Mouse (Mus musculus) forebrain, postnatal 0 days (tissue): ENCODE measurements around the gene Elof1. TPM values are rescaled to one million over a fixed set of nuclear protein-coding genes. Genes with fewer than 3 reads are reported as not detected.
"Not testable (repeated sequence)": the region's sequence is repeated elsewhere in the genome, so short reads cannot be mapped to it uniquely, and the experiment has no call there.

Experiments used
- ATAC-seq: fragments of 200-750 bp; cut with Nextera tagmentation; 2 replicates; pipeline ENCODE4 v1.8.0; 2017; ENCODE audit warnings: mild to moderate bottlenecking, moderate library complexity
- DNase-seq: peaks from one replicate; pipeline ENCODE4 v3.0.0-alpha.2; 2015
- H3K27ac ChIP-seq: fragments of 300-500 bp; sonication (generic); 2 replicates; pipeline ENCODE4 v1.5.1; 2014; ENCODE audit warnings: low read depth, mild to moderate bottlenecking, antibody characterized with exemption, low read length, moderate library complexity, mixed read lengths
- H3K27me3 ChIP-seq: fragments of 300-500 bp; sonication (generic); 2 replicates; pipeline ENCODE4 v1.6.1; 2014; ENCODE audit warnings: mild to moderate bottlenecking, low read length, mixed read lengths; ENCODE audit not compliant: insufficient read depth
- H3K36me3 ChIP-seq: fragments of 300-500 bp; sonication (generic); 2 replicates; pipeline ENCODE4 v1.6.1; 2014; ENCODE audit warnings: mild to moderate bottlenecking, moderate library complexity; ENCODE audit not compliant: insufficient read depth
- H3K4me1 ChIP-seq: fragments of 300-500 bp; sonication (generic); 2 replicates; pipeline ENCODE4 v1.6.1; 2014; ENCODE audit warnings: antibody characterized with exemption; ENCODE audit not compliant: insufficient read depth
- H3K4me2 ChIP-seq: fragments of 300-500 bp; sonication (generic); 2 replicates; pipeline ENCODE4 v1.6.1; 2014; ENCODE audit warnings: low read depth, mild to moderate bottlenecking, moderate library complexity
- H3K4me3 ChIP-seq: fragments of 300-500 bp; sonication (generic); 2 replicates; pipeline ENCODE4 v1.5.1; 2014; ENCODE audit warnings: low read depth, low read length, mixed read lengths
- H3K9ac ChIP-seq: fragments of 300-500 bp; sonication (generic); 2 replicates; pipeline ENCODE4 v1.6.1; 2014; ENCODE audit warnings: mild to moderate bottlenecking
- H3K9me3 ChIP-seq: fragments of 300-500 bp; sonication (generic); 2 replicates; pipeline ENCODE4 v1.6.1; 2016; ENCODE audit warnings: low read length
- CTCF ChIP-seq: sonication (generic); IDR thresholded peaks from 2 replicates; pipeline ENCODE4 v1.5.1; 2016; ENCODE audit warnings: antibody characterized with exemption, control low read depth, low read depth
- WGBS: fragments of 180-500 bp; shearing (Covaris S2); extraction: QIAGEN DNeasy Blood & Tissue Kit; methylation state at CpG from one replicate; pipeline ENCODE4 v1.1.7; 2014; 5-methylcytosine and 5-hydroxymethylcytosine counted together
- polyA plus RNA-seq: library from polyadenylated mRNA; unstranded; fragments of >200 nt; fragmentation: Nextera tagmentation; extraction: Ambion mirVana; gene quantifications from 2 replicates; pipeline ENCODE4 v1.2.1, GENCODE M21; 2015
- total RNA-seq: library from RNA; depleted of rRNA; stranded (reverse); fragments of >200 nt; gene quantifications from 2 replicates; pipeline ENCODE4 v1.2.3, GENCODE M21; 2014

Gene Elof1
- total and polyA plus RNA-seq, 2 experiments from 2014 or later: 122 to 170 TPM

GRCm38 (mm10) chr9:22157516-22158265, 40.7 kb upstream of the Elof1 start:
- Histone ChIP-seq H3K9me3 (no peaks in the 10 kb centered on the region), H3K27ac (0 out of 2 replicates have a peak overlapping the region, but pooled peaks have one; percentile 90)
- TF ChIP-seq CTCF: no peak

DNA sequence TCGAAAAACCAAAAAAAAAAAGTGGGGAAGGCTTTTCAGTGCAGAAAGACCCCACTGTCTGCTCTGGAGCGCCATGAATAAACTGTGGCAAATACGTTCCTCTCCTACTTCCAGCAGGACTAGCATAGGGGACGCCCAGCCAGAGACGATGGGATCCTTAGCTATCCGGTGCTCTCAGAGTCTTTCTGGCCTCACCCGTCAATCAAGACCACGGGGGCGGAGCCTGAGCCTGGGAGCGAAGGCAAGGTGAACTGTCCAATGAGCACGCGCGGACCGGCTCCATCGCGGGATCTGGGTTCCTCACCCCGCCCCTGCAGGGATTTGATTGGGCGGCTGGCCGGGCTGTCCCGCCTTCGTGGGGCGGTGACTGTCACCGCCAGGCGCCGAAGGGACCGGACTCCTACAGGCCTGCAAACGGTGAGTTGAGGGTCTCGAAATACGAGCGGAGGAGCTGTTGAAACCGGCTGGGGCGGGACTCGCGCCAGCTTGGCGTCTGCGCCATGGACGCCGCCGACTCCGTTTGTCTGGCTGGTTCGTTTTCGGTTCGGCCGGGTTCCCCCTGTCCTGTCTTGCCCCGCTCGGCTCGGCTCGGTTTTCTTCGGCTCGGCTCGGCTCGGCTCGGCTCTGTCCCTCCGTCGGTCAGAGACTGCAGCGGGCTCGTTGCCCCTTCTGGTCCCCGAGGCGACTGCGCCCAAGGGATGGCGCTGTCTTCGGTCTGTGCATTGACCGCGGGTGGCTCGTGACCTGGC, 39.7 kb upstream of the Elof1 start, which contains the start of gene Pigyl:
Gene Pigyl, plus strand, starts transcription at position 350 of the 749 bp plus-strand sequence.
- peak; percentile 57 for TF ChIP-seq CTCF
- Histone ChIP-seq H3K36me3 (no peaks in the 10 kb centered on the region), H3K4me1 (peaks cover 3% of the 10 kb centered on the region; the same call in 1 of the 2 replicates), H3K9ac (peak within 1 kb of the TSS; percentile 82), H3K27me3 (no peaks in the 10 kb centered on the region), H3K9me3 (no peaks in the 10 kb centered on the region), H3K27ac (peak within 1 kb of the TSS; percentile 90), H3K4me2 (peak within 1 kb of the TSS; percentile 50), H3K4me3 (peak within 1 kb of the TSS; percentile 61)
- WGBS: under 1% methylated on average over 65 of the region's 65 CpGs
- DNase-seq: peak; percentile 98
- ATAC-seq: peak; percentile 99

More at GRCm38 (mm10) chr9:22157516-22158265, 40.7 kb upstream of the Elof1 start:
- Histone ChIP-seq H3K9ac (peak overlapping the region; percentile 82), H3K36me3 (no peaks in the 10 kb centered on the region), H3K4me2 (peak overlapping the region; percentile 50), H3K4me1 (peaks cover 3% of the 10 kb centered on the region; the same call in 1 of the 2 replicates), H3K4me3 (peak overlapping the region; percentile 61), H3K27me3 (no peaks in the 10 kb centered on the region)
- no peak for ATAC-seq
- no peak for DNase-seq
- 70% methylated on average over 34 of the region's 34 CpGs for WGBS

GRCm38 (mm10) chr9:22155614-22156013, 38.6 kb upstream of the Elof1 start:
- H3K4me2 ChIP-seq: no peak overlapping the region
- WGBS: 25% methylated on average over 10 of the region's 10 CpGs

GRCm38 (mm10) chr9:22153810-22154209, 36.8 kb upstream of the Elof1 start:
- Histone ChIP-seq H3K27ac (no peak overlapping the region), H3K4me3 (no peak overlapping the region), H3K9ac (no peak overlapping the region), H3K9me3 (no peaks in the 10 kb centered on the region), H3K36me3 (no peaks in the 10 kb centered on the region), H3K4me2 (no peak overlapping the region), H3K4me1 (peaks cover 3% of the 10 kb centered on the region; the same call in 1 of the 2 replicates), H3K27me3 (no peaks in the 10 kb centered on the region)
- 93% methylated on average over 3 of the region's 3 CpGs for WGBS
- DNase-seq (no peak), ATAC-seq (no peak)
- peak; percentile 19; the same call in 1 of the 2 replicates for TF ChIP-seq CTCF

More at GRCm38 (mm10) chr9:22155614-22156013, 38.6 kb upstream of the Elof1 start:
- peak; percentile 17; the same call in 1 of the 2 replicates for ATAC-seq
- Histone ChIP-seq H3K4me1 (peaks cover 3% of the 10 kb centered on the region; the same call in 1 of the 2 replicates), H3K9me3 (no peaks in the 10 kb centered on the region), H3K9ac (no peak overlapping the region), H3K36me3 (no peaks in the 10 kb centered on the region), H3K4me3 (no peak overlapping the region), H3K27me3 (no peaks in the 10 kb centered on the region), H3K27ac (no peak overlapping the region)
- TF ChIP-seq CTCF: peak; percentile 83
- peak; percentile 84 for DNase-seq

DNA sequence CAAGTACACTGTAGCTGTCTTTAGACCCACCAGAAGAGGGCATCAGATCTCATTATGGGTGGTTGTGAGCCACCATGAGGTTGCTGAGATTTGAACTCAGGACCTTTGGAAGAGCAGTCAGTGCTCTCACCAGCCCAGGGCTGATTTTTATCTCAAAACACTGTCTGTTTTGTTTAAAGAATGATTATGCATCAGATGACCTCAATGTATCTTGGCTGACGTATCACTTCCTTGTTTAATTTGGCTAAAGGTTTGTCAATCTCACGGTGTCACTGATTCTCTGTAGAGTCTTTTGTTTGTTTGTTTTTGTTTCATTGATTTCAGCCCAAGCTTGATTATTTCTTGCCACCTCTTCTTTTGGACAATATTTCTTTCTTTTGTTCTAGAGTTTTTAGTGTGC, 34.0 kb upstream of the Elof1 start:
- WGBS: 71% methylated on average over 2 of the region's 2 CpGs
- no peak for ATAC-seq

GRCm38 (mm10) chr9:22150249-22150693, 33.3 kb upstream of the Elof1 start:
- H3K9me3 ChIP-seq, H3K27me3 ChIP-seq, H3K36me3 ChIP-seq, H3K4me3 ChIP-seq, DNase-seq, ATAC-seq, H3K4me1 ChIP-seq, H3K9ac ChIP-seq, H3K4me2 ChIP-seq, H3K27ac ChIP-seq: not testable (repeated sequence)
- 91% methylated on average over 7 of the region's 7 CpGs for WGBS

More for the DNA sequence above, 34.0 kb upstream of the Elof1 start:
- no peak for TF ChIP-seq CTCF
- no peaks in the 10 kb centered on the region for H3K9me3 ChIP-seq
- H3K4me1 ChIP-seq: no peaks in the 10 kb centered on the region
- H3K27me3 ChIP-seq: no peaks in the 10 kb centered on the region
- no peak overlapping the region for H3K27ac ChIP-seq
- no peak overlapping the region for H3K9ac ChIP-seq
- no peak overlapping the region for H3K4me2 ChIP-seq
- no peak for DNase-seq
- H3K36me3 ChIP-seq: no peaks in the 10 kb centered on the region
- H3K4me3 ChIP-seq: no peak overlapping the region
